Mouse (Mus musculus): ENCODE data around the gene Arhgap19.

DNA sequence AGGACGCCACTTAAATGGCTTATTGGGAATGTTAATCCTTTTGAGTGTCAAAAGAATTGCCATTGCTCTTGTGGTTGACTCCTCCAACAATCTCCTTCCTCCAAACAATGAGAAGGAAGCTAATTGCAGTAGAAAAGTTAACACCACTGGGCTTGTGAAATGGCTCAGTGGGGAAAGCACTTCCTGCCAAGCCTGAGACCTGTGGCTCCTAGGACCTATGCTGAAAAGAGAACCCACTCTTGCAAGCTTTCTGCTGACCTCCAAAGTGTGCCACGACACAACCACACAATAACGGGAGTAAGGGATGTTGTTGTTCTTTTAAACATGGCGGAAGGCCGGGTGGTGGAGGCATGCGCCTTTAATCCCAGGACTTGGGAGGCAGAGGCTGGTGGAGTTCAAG lies 4.3 kb downstream of the Arhgap19 start:
- TF ChIP-seq CTCF (IDR thresholded peaks at IDR 0.05; ENCODE audit: insufficient read depth, low read depth, low read length) (no peak), POLR2A (IDR thresholded peaks at IDR 0.05; ENCODE audit: insufficient read depth, low read depth, low read length) (no peak)
